Mouse (Mus musculus): ENCODE measurements around the gene Stil. TPM values are rescaled to one million over a fixed set of nuclear protein-coding genes. Genes with fewer than 3 reads are reported as not detected.

Stil gene
- total and polyA plus RNA-seq, 2 experiments from 2014 or later = 2.1 to 4.2 TPM

DNA sequence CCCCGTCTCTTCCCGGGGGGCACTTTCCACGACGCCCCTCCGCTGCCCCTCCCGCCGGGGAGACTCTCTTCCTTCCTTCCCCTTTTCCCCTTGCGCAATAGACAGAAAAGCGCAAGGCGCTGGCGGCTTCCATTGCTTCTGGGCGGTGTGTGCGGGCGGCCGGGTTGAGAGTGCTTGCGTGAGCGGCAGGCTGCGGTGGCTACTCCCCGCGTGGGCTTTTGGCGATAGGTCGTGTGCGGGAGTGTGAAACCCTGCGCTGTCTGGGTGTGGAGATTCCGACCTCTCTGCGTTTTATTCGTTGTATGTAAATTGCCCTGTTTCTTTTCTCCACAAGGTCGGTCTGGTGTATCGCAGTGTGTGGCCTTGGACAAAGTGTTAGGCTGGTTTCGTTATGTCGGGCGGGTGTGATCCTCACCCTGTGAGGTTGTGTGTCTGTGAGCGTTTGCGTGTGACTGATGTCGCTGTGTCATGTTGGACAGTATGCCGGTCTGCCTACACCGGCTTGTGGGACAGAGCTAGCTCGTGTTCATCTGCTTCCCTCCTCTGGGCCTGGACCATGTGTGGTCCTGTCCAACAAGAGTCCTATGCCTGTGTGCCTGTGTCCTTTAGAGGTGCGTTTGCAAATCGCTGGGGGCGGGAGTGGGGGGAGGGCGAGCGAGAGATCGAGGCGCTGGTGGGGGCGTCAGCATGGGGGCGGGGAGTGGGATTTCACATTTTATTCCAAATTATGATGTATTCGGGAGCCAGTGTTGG lies 57.1 kb downstream of the Stil start:
- TF ChIP-seq CTCF (IDR thresholded peaks at IDR 0.05; ENCODE audit: low read depth) = no peak
- ATAC-seq (peak; percentile 47), DNase-seq (peak; percentile 87)
- under 1% methylated on average over 47 of the region's 48 CpGs for WGBS
- Histone ChIP-seq H3K4me1 (ENCODE audit: insufficient read depth) (no peaks in the 10 kb centered on the region), H3K9ac (0 out of 2 replicates have a peak overlapping the region, but pooled peaks have one; percentile 14), H3K9me3 (ENCODE audit: low read length) (no peaks in the 10 kb centered on the region), H3K4me3 (ENCODE audit: low read depth, low read length) (peak overlapping the region; percentile 29), H3K27me3 (ENCODE audit: insufficient read depth, low read length) (peaks cover 83% of the 10 kb centered on the region), H3K27ac (ENCODE audit: low read depth, low read length) (peak overlapping the region; percentile 57), H3K36me3 (ENCODE audit: insufficient read depth) (no peaks in the 10 kb centered on the region), H3K4me2 (ENCODE audit: low read depth) (peak overlapping the region; percentile 44)

DNA sequence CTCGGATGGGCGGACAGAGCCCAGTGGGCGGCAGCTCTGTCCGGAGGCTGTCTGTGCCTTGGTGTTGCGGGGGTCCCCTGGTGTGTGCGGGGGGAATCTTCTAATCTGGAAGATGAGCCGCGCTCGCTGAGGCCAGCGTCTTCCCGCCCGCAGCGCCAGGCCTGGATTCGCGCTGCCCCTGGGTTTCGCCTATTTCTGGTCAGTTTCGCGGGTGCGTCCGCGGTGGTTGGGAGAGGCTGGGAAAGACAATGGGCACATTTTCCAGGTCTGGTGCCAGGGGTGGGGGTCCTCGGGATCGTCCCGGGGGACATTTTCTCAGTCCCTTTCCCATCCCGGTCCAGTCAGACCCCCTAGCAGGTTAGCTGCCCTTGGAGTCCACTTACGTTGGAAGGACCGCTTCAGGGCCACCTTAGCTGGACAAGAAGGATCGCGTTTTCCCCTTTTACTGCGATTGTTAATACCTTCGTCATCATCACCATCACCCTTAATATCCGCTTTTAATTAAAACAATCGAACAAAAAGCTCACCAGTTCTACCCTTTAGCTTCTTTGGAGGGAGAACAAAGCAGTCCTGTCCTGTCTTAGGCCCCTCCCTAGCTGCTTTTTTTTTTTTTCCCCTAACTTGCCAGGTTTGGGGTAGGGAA lies 57.8 kb downstream of the Stil start:
- no peaks in the 10 kb centered on the region for H3K4me1 ChIP-seq (ENCODE audit: insufficient read depth)
- peak overlapping the region; percentile 29; the same call in 1 of the 2 replicates for H3K4me3 ChIP-seq (ENCODE audit: low read depth, low read length)
- H3K4me2 ChIP-seq (ENCODE audit: low read depth) = no peak overlapping the region
- H3K9ac ChIP-seq = no peak overlapping the region
- ATAC-seq (no peak), DNase-seq (peak; percentile 25)
- WGBS = under 1% methylated on average over 33 of the region's 33 CpGs
- H3K9me3 ChIP-seq (ENCODE audit: low read length) = no peaks in the 10 kb centered on the region
- peaks cover 83% of the 10 kb centered on the region for H3K27me3 ChIP-seq (ENCODE audit: insufficient read depth, low read length)
- H3K27ac ChIP-seq (ENCODE audit: low read depth, low read length) = no peak overlapping the region
- H3K36me3 ChIP-seq (ENCODE audit: insufficient read depth) = no peaks in the 10 kb centered on the region
- TF ChIP-seq CTCF (IDR thresholded peaks at IDR 0.05; ENCODE audit: low read depth) = no peak

DNA sequence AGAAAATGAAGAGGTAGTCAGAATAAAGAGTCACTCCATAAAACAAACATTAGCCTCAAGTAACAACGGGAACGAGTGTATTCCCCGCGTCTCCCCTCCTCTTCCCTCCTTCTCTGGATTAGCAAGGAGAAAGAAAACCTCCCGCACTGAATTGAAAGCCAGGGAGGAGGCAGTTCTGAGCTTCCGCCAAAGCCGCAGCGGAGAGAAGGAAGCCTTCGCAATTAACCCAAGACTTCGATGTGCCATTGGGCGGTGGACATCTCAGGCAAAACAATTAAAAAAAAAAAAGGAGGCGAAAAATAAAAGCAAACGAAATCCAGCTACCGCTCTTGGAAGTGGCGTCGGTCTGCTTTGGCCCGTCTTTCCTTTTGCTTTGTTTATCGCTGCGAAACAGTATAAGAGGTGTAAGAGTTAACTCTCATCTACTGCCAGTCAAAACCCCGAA lies 58.4 kb downstream of the Stil start:
- no peak overlapping the region for H3K4me2 ChIP-seq (ENCODE audit: low read depth)
- no peaks in the 10 kb centered on the region for H3K9me3 ChIP-seq (ENCODE audit: low read length)
- ATAC-seq = no peak
- H3K9ac ChIP-seq = no peak overlapping the region
- H3K4me3 ChIP-seq (ENCODE audit: low read depth, low read length) = no peak overlapping the region
- DNase-seq = peak; percentile 78
- H3K36me3 ChIP-seq (ENCODE audit: insufficient read depth) = no peaks in the 10 kb centered on the region
- H3K27ac ChIP-seq (ENCODE audit: low read depth, low read length) = no peak overlapping the region
- no peaks in the 10 kb centered on the region for H3K4me1 ChIP-seq (ENCODE audit: insufficient read depth)
- WGBS = under 1% methylated on average over 20 of the region's 20 CpGs
- H3K27me3 ChIP-seq (ENCODE audit: insufficient read depth, low read length) = peaks cover 83% of the 10 kb centered on the region
- no peak for TF ChIP-seq CTCF (IDR thresholded peaks at IDR 0.05; ENCODE audit: low read depth)

DNA sequence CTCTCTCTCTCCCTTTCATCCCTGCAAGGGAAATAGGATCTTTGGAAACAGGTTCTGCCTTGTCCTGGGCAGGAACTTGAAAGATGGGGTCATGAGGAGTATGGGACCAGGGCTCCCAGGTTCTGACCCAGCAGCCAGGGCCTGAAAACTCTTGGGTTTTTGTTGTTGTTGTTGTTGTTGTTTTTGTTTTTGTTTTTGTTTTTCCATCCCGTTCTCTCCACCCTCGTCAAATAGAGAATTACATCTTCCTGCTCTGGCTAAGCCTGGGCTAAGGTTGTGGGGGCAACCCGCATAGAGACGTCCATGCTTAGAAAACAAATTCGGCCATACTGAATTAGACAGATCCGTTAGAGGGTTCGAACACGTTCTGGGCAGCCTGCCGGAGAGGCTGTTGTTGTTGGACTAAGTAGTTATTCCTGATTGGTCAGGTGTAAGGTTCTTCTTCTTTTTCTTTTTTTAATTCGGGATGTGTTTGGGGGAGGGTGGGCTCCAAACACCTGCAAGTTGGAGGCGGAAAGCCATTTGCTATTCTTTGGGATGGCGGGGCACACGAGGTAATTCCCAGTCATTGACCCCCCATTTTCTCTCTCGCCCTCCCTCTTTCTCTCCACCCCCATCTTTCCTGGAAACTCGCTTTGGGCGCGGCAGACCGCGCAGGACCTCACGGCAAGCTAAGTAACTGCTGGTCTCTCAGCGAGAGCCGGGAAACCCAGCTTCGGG lies 59.1 kb downstream of the Stil start:
- 2% methylated on average over 23 of the region's 23 CpGs for WGBS
- Histone ChIP-seq H3K4me1 (ENCODE audit: insufficient read depth) (no peaks in the 10 kb centered on the region), H3K27me3 (ENCODE audit: insufficient read depth, low read length) (peaks cover 83% of the 10 kb centered on the region), H3K9me3 (ENCODE audit: low read length) (no peaks in the 10 kb centered on the region), H3K4me3 (ENCODE audit: low read depth, low read length) (no peak overlapping the region), H3K9ac (no peak overlapping the region), H3K27ac (ENCODE audit: low read depth, low read length) (no peak overlapping the region), H3K4me2 (ENCODE audit: low read depth) (0 out of 2 replicates have a peak overlapping the region, but pooled peaks have one; percentile 1), H3K36me3 (ENCODE audit: insufficient read depth) (no peaks in the 10 kb centered on the region)
- no peak for ATAC-seq
- no peak for TF ChIP-seq CTCF (IDR thresholded peaks at IDR 0.05; ENCODE audit: low read depth)
- DNase-seq = peak; percentile 21

DNA sequence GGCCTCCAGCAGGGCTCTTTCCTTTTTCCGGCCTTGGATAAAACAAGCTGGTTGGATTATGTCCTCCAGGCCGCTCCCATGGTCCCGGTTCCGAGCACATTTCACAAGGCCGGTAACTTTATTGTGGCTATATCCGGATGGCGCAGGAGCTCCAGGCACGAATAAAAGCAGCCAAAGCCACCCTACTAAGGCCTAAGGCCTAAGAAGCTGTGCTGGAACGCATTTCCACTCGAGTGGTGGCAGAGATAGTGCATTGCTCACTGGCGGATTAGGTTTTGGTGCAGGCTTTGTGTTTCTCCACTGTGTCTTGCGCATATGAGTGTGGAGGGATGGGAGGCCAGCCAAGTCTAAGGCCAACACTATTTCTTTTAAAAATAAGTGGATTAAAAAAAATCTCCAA lies 59.9 kb downstream of the Stil start:
- H3K4me1 ChIP-seq (ENCODE audit: insufficient read depth) = no peaks in the 10 kb centered on the region
- no peaks in the 10 kb centered on the region for H3K36me3 ChIP-seq (ENCODE audit: insufficient read depth)
- WGBS = 7% methylated on average over 12 of the region's 12 CpGs
- no peak overlapping the region for H3K9ac ChIP-seq
- no peak overlapping the region for H3K27ac ChIP-seq (ENCODE audit: low read depth, low read length)
- H3K9me3 ChIP-seq (ENCODE audit: low read length) = no peaks in the 10 kb centered on the region
- TF ChIP-seq CTCF (IDR thresholded peaks at IDR 0.05; ENCODE audit: low read depth) = no peak
- peaks cover 83% of the 10 kb centered on the region for H3K27me3 ChIP-seq (ENCODE audit: insufficient read depth, low read length)
- no peak overlapping the region for H3K4me2 ChIP-seq (ENCODE audit: low read depth)
- DNase-seq = no peak
- H3K4me3 ChIP-seq (ENCODE audit: low read depth, low read length) = no peak overlapping the region
- no peak for ATAC-seq

DNA sequence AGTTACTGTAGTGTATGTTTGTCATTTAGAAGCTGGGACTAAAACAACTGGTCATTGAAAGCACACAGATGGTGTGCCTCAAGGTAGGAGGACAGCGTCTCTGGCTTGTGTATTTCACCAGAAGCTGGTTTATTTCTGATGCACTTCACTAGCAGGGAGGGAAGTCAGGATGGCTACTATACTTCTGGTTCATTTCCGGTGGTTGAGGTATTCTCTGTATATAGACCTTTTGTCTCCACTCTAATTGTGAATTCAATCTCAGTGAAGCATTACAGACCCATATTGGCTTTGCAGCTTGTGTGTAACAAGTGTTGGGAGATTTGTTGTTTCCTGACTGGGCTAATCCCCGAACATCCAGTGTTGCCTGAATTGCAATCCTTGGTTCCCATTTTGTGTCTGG lies 60.8 kb downstream of the Stil start:
- Histone ChIP-seq H3K4me3 (ENCODE audit: low read depth, low read length) (no peak overlapping the region), H3K4me1 (ENCODE audit: insufficient read depth) (no peaks in the 10 kb centered on the region), H3K9ac (no peak overlapping the region), H3K27me3 (ENCODE audit: insufficient read depth, low read length) (peaks cover 83% of the 10 kb centered on the region), H3K9me3 (ENCODE audit: low read length) (no peaks in the 10 kb centered on the region), H3K36me3 (ENCODE audit: insufficient read depth) (no peaks in the 10 kb centered on the region), H3K4me2 (ENCODE audit: low read depth) (no peak overlapping the region), H3K27ac (ENCODE audit: low read depth, low read length) (no peak overlapping the region)
- WGBS = 14% methylated on average over 3 of the region's 3 CpGs
- no peak for TF ChIP-seq CTCF (IDR thresholded peaks at IDR 0.05; ENCODE audit: low read depth)
- ATAC-seq (no peak), DNase-seq (no peak)

DNA sequence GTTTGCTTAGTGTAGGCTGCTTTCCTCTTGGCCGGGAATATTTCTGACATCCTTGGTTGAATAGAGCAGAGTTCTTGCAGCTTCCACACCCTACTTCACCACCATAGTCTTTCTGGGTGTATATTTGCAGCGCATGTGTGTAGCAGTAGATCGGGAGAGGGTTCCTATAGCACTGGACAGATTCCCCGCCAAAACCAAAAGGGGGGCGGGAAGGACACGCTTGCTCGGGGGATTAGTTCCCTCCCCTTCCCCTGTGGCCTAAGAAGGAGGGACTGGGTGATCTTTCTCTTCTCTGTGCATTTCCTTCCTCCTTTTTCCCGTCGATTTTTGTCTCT lies 62.5 kb downstream of the Stil start:
- no peak for ATAC-seq
- no peak overlapping the region for H3K27ac ChIP-seq (ENCODE audit: low read depth, low read length)
- H3K4me1 ChIP-seq (ENCODE audit: insufficient read depth) = no peaks in the 10 kb centered on the region
- WGBS = 2% methylated on average over 9 of the region's 9 CpGs
- H3K27me3 ChIP-seq (ENCODE audit: insufficient read depth, low read length) = peaks cover 86% of the 10 kb centered on the region
- no peak for DNase-seq
- H3K4me3 ChIP-seq (ENCODE audit: low read depth, low read length) = peak overlapping the region; percentile 51
- H3K36me3 ChIP-seq (ENCODE audit: insufficient read depth) = no peaks in the 10 kb centered on the region
- H3K9ac ChIP-seq = no peak overlapping the region
- H3K9me3 ChIP-seq (ENCODE audit: low read length) = no peaks in the 10 kb centered on the region
- H3K4me2 ChIP-seq (ENCODE audit: low read depth) = peak overlapping the region; percentile 96
- TF ChIP-seq CTCF (IDR thresholded peaks at IDR 0.05; ENCODE audit: low read depth) = no peak

Data from forebrain, postnatal 0 days (tissue).